Mouse (Mus musculus): ENCODE measurements around the gene Nrp2.

The Nrp2 gene

DNA sequence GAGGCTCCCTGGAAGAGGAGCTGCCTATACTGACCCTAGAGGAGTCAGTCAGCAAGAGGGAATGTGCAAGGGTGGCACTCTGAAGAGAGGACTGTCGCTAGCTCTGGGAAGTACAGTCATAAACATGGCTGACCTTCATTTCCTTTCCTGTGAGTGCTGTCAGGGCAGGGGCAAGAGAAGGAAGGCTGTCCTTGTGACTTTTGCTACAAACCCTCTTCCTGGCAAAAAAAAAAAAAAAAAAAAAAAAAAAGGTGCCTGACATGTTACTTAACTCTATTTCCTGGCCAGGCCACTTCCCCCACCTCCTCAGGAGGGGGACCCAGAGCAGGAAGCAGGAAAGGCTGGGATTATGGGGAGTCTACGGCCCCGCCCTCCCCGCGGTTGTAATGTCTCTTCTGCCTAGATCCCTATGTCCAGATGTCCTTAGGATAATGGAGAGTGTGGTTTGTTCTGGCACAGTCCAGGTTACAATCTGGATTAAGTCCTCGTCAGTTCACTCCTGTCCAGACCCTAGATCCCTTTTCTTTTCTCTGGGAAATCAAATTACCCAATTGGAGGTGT is 21.5 kb downstream of the Nrp2 start:
- DNase-seq = peak; percentile 57

GRCm38 (mm10) chr1:62725032-62725678 is 22.1 kb downstream of the Nrp2 start:
- peak; percentile 54 for DNase-seq

GRCm38 (mm10) chr1:62727191-62727590 is 24.1 kb downstream of the Nrp2 start:
- no peak for DNase-seq

DNA sequence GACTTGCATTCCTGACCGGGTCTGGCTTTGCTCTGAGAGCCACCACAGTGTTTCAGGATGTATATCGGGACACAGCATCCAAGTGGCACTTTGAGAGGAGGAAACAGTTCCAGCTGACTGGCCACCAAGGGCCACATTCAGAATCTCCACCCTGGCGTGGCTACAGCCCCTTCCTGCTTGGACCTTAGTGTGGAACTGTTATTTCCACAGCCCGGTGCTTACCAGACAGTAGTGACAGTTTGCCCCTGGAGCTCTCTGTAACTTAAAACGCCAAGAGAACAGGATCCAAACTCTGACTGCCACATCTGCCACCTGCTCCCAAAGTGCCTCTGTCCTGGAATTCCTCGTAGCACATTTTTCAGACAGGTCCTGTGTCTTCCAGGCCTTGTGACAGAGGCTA is 25.3 kb downstream of the Nrp2 start:
- no peak for DNase-seq

GRCm38 (mm10) chr1:62728926-62729325 is 25.8 kb downstream of the Nrp2 start:
- DNase-seq = no peak

DNA sequence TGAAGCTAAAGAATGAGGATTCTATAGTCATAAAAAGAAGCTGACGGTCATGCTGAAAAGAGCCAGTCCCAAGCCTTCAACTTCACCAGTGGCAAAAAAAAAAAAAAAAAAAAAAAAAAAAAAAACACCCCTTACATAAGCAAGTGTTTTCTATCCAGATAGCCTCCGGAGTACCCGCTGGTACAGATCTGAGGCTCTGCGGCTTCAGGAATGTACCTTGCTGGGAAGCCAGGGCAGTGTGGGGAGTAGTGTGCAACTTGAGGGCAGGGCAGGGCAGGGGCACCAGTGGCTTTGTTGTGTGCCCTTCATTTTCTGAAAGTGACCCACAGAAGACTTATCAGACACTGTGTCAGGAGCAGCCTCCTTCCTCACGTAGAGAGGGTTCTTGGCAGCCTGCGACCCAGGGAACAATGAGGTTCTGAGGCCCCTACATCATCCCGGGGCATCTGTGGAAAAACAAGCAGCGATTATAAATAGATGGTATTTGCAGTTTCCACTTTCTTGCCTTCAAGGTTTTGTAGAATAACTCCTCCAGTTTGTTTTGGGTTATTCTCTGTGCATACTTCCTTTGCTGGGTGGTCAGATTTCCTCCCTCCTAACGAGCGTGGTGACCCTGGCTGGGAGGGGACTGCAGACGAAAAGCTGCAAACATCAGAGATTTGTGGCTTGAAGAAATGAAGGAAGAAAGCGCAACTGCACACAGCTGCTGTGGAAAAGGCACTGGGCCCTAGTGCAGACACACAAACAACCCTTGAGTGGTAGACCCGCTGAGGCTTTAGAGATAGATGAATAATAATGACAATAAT is 26.5 kb downstream of the Nrp2 start:
- DNase-seq = no peak

- DNase-seq = no peak
Observed at GRCm38 (mm10) chr1:62732036-62732435, 29.0 kb downstream of the Nrp2 start.

DNA sequence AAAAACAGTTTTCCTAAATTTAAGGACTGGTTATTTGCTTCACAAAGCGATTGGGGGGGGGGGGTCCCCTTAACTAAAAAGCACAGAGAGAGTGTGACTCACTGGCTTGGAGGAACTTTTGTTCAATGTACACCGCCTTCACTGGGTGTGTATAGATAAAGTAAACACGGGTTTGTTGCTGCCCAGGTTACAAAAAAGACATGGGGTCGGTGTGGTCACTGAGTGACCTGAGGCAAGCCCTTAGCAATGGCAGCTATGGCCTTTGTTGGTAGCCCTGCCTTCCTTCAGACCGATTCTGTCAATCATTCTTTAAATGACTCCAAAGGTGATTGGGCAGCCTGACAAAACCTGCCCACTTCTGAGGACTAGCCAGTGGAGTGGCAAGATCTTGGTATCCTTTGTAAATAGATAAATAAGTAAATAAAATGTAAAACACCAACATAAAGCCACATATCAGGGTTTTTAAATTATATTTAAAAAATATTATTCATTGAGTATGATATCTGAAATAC is 31.4 kb downstream of the Nrp2 start:
- no peak for DNase-seq

DNA sequence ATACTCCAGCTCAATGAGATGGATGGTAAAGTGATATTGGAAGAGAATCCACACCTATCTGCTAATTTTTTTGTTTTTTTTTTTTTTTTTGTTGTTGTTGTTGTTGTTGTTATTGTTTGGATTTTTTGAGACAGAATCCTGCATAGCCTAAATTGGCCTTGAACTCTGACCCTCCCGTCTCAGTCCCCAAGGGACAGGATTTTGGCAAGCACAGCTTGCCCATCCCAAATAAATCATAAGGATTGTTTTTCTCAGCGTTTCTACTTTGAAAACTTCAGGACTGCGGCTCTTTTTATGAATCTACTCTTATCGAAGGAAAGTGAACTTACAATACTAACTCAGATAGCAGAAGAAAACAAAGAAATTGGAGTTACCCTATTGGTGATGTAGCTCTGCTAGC is 31.9 kb downstream of the Nrp2 start:
- no peak for DNase-seq

DNA sequence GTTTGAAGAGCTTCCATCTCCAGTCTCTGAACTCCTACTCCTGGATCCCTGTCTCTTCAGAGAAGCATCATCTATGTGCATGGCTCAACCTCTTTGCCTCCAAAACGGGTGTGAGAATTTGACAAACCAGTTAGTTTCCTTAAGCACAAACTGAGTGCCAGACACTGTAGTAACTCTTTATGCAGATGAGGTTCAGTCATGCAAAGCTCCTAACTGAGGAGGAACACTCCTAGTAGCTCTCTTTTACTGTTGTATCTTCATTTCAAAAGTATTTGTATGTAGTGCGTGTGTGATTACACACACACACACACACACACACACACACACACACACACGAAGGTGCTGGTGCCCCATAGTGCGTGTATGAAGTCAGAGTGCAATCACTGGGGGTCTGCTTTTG is 32.8 kb downstream of the Nrp2 start:
- DNase-seq = no peak

- DNase-seq = no peak
Observed at GRCm38 (mm10) chr1:62736455-62737012, 33.4 kb downstream of the Nrp2 start.

DNA sequence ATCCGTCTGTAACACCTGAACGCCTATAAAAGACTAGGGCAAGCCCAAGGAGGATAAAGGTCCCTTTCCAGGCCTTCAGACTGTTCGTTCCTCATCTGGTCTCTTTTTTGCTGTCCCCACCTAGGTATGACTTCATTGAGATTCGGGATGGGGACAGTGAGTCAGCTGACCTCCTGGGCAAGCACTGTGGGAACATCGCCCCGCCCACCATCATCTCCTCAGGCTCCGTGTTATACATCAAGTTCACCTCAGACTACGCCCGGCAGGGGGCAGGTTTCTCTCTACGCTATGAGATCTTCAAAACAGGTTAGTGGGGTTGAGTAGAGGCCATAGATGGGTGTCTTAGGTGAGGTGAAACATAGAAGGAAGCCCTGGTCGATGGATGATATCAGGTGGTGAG is 35.1 kb downstream of the Nrp2 start:
- DNase-seq = no peak

DNA sequence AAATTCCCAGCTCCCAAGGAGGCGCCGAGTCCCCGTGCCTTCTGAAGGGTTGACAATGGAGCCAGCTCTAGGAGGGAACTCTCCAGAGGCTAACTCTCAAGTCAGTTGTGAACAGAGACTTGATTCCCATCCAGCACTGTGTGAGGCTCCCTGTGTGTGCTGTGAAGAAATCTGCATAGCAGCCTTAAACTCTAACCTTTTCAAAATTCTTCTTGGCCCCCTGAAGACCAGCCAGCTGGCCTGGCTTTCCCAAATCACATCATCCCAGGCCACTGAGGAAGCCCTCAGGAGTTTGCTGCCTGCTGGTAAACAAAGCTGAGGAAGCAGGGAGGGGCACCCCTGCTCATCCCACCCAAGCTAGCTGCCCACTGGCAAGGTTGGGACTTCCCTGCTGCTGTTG is 39.0 kb downstream of the Nrp2 start:
- DNase-seq = peak; percentile 43

DNA sequence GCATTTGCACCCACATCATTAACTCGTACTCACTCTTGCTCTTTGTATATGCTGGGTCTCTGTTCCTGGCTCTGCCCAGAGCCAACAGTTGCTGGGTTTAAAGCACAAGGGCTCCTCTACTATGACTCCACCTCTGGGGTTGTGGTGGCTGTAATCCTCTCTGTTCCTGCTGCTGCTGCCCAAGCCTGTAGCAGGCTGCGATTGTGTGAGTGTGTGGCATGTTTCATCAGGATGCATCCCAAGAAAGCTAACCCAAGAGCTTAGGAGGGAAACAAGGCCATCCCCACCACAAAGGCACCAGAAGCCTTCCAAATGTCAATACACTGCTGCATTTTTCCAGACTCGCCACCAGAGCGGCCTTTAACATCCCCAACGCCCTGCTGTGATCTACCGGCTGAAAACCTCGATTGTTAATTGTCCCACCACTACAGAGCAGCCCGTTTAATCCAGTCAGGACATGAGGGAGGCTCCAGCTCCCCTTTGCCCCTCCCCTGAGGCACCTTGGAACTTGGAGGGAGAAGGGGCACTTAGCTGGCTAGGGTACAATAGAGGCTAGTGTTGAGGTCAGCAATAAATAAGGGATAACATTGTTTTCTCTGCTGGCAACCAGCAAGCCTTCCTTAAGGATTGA is 40.1 kb downstream of the Nrp2 start:
- no peak for DNase-seq

GRCm38 (mm10) chr1:62745889-62746288 is 42.8 kb downstream of the Nrp2 start:
- no peak for DNase-seq

GRCm38 (mm10) chr1:62747421-62748111 is 44.5 kb downstream of the Nrp2 start:
- DNase-seq = no peak

DNA sequence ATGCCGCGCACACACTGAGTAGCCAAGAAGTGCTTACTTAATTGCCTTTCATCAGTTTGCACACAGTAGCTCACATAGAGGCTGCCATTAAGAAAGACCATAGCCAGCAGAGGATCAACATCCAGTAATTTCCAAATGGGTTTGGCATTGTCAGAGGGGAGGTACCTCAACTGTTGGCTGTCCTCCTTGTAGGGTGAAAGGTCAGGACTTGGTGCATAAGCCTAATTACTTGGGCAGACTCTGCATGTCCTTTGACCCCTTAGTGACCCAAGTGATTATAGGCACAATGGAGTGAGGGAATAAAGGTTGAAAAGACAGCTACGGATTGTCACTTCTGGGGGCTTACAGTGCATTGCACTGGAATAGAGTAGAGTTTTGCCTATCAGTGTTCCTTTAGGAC is 45.3 kb downstream of the Nrp2 start:
- DNase-seq = no peak

GRCm38 (mm10) chr1:62749716-62750115 is 46.6 kb downstream of the Nrp2 start:
- DNase-seq = no peak

- no peak for DNase-seq
Observed at GRCm38 (mm10) chr1:62750408-62751008, 47.4 kb downstream of the Nrp2 start.

GRCm38 (mm10) chr1:62751011-62752006 is 48.2 kb downstream of the Nrp2 start:
- DNase-seq = peak; percentile 25

GRCm38 (mm10) chr1:62752055-62752454 is 49.0 kb downstream of the Nrp2 start:
- DNase-seq = no peak
